Mouse (Mus musculus) adipocyte (in vitro differentiated cells): ENCODE results near the gene Cage1.

ENCODE experiments used
- DNase-seq: peaks from one replicate; pipeline ENCODE4 v3.0.0-alpha.2; 2016; ENCODE audit warnings: low spot score

Gene Cage1

DNA sequence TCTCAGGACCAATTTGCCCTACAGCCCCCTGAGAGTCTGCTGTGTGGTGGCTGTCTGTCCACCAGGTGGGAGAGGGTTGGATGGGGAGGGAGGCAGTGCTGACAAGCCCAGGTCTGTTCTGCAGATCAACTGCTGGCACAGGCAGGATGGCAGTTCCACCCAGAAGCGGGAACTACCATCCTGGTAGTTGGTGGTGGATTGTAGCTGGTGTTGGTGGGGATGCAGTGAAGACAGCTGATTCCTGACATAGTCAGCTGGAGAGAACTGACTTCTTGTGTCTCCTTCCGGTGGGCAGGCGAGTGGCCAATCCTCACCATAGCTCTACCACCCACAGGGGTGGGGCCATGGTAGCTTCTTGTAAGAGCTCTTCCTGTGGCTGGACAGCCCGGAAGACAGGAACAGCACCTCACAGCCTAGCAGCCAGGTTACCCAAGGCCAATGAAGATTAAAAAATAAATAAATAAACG, 26.4 kb downstream of the Cage1 start:
- no peak for DNase-seq

DNA sequence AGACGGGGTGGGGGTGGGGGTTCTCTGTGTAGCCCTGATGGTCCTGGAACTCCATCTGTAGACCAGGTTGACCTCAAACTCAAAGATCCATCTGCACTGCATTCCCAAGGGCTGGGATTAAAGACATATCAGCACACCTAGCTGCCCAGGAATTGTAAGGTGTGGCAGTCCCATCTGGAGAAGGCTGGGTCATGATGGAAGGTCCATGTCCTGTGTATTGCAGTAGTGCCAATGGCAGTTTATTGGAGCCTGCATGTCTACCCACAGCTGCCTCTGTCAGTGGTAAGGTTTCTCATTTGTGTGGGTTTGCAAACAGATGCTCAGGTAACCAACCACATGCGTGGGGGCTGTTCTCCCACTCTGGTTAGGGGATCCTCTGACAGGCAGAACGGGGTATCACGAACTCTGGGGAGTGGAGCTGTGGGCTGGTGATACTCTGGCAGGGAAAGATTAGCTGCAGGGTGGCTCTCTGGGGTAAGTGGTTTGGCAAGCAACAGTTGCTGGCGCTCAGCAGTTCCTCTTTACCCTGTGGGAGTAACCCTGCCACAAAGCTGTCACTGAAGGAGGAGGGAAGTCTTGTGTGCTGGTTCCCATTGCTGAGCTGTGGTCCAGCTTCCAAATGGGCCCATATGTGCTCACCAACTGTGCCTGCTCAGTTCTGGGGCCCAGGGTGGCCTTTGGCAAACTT, 27.0 kb downstream of the Cage1 start:
- peak; percentile 34 for DNase-seq

DNA sequence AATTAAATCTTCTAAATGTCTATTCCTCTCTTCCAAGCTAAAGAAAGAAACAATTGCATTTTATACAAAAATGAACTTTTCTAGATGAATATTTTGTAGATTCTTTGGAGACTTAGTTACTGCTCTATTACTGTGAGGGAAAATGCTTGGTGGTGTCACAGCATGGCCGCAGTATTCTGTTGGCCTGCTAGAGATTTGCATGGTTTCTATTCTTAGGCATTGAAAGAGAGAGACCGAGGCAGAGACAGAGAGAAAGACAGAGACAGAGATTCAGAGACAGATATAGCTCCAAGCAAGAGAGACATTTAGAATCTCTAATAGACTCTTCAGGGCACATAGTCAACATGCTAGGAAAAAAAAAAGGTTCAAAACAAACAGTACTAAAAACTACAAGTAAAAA, 28.9 kb downstream of the Cage1 start:
- DNase-seq: no peak

DNA sequence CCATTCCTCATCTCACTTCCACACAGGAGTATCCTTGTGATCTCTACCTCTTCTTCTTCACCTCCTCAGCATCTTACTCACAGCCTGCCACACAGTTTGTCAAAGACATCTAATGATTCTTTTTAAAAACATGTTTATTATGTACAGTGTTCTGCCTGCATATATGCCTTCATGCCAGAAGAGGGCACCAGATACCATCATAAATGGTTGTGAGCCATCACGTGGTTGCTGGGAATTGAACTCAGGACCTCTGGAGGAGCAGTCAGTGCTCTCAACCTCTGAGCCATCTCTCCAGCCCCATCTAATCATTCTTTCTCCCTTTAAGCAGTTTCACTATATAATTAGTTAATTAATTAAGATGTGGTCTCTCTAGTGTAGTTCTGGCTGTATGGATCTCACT, 34.4 kb downstream of the Cage1 start:
- no peak for DNase-seq

DNA sequence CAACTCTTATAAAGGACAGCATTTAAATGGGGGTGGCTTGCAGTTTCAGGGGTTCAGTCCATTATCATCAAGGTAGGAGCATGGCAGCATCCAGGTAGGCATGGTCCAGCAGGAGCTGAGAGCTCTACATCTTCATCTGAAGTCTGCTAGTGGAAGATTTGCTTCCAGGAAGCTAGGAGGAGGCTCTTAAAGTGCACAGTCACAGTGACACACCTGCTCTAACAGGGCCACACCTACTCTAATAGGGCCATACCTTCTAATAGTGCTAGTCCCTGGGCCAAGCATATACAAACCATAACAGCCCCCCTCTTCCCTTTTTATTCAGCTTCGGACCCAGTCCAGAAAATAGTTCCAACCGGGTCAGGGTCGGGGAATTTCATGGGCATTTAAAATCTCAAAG, 37.2 kb downstream of the Cage1 start:
- DNase-seq: no peak

DNA sequence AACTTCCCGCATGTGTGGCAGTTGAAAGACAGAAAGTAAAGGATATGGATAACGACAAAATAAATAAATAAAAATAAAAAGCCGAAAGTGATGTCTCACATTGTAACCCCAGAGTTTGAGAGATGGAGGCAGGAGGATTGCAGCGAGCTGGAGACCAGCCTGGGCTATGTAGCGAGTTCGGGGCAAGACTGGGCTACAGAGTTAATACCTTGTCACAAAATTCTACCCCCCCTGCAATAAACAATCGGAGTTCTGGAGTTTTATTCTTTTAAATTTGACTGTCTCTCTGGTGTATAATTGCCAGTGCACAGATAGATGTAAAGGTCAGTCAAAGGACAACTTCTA, 42.5 kb downstream of the Cage1 start:
- DNase-seq: no peak

DNA sequence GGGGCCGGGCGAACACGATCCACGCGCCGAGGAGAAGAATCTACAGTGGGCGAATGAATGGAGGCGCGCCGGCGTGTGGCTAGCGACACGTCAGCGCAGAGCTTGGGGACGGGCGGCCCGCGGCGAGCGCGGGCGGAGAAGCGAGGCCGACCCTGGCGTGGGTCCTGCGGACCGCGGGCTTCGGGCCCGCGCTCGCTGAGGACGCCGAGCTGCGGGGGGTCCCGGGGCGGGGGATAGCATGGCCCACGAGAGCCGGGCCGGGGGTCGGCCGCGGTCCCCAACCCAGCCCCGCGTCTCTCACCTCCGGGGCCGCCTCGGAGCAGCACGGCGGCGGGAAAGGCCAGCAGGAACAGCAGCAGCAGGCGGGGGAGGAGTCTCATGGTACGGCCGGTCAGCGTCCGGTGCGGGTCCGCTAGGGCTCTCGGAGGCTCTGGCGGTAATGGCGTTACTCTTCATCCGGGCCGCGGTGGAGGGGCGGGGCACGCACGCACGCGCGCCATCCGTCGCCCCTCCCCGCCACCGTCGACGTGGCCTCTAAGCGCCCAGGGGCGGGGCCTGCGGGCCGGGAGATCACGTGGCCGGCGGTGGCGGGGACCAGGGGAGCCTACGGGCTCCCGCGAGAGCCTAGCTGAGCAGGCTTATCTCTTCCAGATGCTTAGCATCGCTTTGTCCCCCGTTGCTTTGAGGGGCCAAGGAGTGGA, 43.0 kb downstream of the Cage1 start, which contains the start of gene Ssr1:
Gene Ssr1 (minus strand): TSS at position 514 of the 701 bp plus-strand sequence.
- DNase-seq: peak; percentile 89

DNA sequence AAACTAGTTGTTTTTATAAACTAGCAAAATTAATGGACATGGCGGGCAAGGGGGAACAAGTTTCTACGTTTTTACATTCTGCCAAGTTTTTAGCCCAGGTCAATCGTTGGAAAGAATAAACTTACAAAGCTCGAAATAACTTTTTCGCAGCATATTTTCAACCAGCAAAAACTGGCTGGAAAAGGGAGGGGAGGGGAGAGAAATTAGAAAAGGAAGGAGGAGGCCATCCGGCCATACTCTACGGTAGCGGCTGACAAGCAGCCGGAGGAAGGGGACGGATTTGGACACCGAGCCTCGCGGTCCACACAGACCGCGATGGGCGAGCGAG, 43.5 kb downstream of the Cage1 start:
- DNase-seq: peak; percentile 56

DNA sequence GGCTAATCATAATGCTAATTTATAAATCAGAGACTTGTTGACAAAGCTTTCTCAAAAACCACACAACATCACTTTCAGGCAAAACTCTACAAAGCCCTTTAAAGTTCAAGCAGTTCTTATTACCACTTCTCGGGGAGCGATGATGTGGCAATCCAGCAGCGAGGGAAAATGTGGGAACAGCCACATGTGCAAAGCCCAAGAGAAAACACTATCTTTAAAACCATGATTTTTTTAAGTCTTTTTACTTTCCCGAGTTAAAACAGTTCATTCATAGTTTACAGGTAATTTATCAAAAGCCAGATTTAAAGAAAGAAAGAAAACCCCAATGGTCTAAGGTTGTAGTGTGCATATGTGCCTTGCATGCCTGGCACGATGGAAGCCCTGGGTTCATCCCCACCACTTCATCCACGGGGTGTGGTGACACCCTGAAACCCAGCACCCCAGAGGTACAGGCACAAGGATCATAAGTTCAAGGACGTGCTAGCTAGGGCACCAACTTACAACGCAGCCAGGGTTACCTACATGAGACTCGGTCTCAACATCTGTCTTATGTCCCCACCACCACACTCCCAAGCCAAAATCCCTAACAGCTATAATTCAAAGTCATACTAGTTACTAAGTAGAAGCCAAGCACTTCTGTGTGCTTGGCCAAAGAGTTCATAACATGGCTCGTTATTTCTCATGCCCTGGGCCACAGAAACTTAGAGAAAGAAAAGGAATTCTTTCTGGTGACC, 44.1 kb downstream of the Cage1 start:
- peak; percentile 33 for DNase-seq

DNA sequence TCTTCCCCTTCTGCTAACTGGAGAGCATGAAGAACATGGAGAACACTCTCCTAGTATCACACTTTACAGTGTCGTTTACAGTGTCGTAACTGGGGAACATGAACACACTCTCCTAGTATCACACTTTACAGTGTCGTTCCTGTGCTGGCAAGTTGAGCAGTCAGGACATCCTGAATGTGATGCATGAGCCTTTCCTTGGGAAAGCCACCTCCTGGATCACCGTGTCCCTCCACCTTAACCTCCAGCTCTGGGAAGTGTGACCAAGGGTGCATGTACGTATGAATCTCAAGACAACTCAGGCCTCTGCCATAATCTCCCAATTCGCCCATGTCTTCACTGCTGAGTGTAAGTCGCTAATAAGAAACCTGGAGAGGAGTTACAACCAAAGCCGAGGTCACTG, 47.2 kb downstream of the Cage1 start:
- DNase-seq: no peak

DNA sequence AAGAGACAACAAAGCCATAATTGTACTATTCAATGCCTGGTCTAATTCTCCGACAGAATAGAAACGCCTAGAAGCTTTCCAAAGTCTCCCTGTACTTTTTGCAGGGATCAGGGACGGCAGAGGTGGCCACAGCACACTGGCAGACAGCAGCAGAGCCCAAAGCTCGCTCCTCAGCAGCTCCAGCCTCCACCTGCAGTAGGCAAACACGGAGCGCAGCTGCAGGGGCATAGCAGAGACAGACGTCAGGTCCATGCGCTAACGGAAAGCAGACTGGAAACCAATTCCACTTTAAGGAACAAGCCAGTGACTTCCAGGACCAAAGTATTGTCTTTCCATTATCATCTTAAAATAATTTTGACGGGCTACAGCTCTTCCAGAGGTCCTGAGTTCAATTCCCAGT, 50.7 kb downstream of the Cage1 start:
- DNase-seq: no peak

DNA sequence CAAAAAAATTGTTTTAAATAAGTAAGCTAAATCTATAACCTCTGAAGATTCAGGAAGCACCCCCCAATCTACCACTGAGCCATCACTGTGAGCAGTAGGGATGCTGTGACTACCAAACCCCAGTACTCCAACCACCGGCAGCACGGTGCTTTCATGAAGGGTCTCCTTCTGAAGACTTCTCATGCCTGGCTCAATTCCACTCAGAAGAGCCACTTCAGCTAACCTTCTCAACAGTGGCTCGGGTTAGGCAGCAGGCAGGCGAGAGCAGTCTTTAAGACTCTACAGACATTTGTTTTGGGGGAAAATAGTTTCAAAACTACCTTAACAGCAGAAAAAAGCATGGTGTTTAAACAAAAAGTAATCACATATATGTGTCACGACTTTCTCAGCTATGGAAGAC, 55.8 kb downstream of the Cage1 start:
- DNase-seq: no peak

DNA sequence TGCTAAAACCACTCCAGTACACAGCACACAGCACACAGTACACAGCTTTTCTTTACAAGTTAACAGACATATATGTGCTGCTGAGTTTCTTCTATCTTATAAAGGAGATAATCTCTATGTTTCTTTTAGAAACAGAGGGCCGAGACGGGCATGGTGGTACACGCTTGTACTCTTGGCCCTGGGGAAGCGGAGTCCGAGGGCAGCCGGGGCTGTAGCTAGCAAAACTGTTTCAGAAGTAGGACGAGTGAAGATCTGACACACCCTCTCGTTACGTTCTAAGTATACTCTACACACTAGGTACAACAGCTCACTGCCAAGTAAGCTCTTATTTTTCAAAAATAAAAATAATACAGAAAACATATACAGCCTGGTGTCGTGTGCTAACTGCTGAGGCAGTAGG, 56.5 kb downstream of the Cage1 start:
- no peak for DNase-seq

DNA sequence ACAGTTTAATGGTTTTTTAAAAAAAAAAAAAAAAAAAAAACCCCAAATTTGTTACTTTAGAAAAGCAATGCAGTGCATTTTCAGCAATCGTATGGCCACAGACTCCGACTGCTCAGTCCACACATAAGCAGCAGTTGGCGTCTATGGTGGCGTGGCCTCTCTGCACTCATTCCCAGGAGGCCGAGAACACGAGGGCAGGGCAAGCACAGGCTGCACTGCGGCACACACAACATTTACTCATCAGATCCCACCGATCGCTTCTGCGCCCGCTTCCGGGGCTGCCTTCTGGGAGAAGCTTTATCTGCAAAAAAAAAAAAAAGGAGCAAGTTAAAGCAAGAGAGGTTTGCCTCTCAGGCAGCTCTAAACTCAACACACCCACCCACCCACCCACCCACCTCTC, 57.4 kb downstream of the Cage1 start:
- DNase-seq: no peak

DNA sequence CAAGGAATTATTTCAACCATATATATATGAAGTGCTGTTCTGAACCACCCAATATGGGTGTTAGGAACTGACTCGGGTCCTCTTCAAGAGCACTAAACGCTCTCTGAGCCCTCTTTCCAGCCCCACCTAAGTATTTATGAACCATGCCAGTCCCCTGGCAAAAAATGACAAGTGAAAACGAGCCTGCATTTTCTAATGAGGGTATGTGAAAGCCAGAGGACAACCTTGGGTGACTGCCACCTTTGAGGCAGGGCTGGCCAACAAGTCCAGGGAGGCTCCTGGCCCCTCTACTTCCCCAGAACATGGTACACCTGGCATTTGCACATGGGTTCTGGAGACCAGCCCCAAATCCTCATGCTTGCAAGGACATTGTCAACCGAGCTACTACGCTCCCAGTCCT, 62.1 kb downstream of the Cage1 start:
- no peak for DNase-seq

DNA sequence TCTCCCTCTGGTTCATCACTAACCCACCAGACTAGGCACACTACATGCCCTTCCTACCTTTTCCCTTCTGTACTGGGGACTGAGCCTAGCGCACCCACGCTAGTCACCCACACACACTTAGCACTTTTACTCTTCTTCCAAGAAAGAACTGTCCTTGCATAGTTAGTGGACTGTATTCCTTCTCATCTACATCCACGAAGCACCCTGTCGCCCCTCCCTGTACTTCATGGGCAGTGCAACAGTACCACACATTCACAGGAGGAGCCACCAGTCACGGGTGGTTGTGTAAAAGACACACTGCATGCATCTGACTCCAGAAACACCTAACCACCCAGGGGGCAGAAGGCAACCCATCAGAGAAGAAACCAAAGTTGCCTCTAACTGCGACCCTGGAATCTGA, 62.8 kb downstream of the Cage1 start:
- no peak for DNase-seq

DNA sequence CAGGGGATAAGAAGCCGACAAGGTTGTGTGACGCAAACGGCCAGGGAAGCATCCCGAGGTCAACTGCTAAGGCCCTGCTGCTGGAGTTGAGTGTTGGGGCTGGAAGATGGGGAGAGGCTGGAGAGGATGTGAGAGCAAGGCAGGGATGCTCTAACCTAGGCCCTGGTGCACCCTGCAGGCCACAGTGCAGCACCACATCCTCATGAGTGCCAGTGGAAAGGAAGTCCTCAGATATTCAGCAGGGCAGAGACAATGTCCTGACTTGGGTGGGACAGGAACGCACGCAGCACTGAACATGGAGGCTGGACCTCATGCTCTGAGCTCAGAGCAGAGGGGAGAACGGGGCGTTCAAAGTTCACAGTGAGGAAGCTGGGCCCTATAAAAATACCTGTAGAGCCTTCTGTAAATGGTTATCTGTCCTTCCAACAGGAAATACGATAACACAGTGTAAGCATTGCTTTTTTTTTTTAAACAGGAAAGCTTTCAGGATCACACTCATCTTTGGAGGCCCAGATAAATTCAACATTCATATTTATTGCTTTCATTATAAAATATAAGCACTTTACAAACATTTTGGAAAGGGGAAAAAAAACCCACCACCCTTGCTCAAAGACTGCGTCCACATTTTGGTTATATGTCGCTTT, 65.9 kb downstream of the Cage1 start:
- no peak for DNase-seq

DNA sequence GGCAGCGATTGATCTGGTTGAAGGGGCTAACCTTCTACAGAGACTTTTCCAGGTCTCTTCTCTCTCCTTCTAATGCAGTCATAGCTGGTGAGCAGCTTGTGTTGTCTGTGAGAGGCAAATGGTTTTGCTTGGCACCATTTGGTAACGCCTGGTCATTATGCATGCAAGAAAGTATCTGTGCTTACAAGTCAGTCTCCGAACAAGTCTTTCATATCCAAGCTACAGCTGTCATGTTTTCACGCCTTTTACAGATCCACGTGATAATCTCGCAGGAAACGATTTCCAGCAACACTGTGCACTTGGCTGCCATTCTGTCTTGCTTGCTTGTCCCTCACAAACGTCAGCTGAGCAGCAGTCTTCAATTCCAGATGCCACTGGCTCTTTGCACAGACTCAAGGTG, 66.9 kb downstream of the Cage1 start:
- no peak for DNase-seq

DNA sequence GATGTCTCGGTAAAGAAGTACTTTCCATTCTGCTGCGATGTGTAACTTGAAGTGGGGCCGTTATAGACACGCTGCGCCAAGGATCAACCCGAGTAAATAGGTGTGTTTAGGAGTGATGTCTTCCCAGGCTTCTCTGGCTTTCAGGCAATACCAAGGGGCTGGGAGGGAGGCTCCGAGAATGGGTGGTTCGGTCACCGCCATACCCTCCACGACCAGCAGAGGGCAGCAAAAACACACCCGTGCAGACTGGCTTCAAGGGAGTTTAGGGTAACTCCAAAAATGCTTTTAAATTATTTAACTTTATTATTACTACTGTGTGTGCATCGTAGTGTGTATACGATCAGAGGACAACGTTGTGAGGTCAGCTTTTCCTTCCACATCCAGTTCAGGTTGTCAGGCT, 67.5 kb downstream of the Cage1 start:
- DNase-seq: peak; percentile 74

DNA sequence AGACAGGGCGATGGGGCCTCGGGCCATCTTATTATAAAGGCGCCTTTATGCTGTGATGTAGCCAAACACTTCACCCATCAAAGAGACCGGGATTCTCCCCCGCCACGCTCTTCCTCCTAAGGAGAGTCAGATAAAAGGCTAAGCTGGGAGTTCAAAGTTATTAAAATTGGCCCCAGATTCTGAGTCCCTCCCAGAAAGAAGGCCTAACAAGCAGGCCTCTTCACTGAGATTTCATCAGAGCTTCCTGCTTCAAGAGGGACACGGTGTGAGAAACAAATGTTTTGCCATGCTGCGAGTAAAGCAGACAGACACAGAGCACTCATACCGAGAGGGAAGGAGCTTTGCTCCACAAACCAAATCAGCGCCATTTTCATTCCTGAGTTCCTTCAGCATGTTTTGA, 69.3 kb downstream of the Cage1 start:
- DNase-seq: no peak

DNA sequence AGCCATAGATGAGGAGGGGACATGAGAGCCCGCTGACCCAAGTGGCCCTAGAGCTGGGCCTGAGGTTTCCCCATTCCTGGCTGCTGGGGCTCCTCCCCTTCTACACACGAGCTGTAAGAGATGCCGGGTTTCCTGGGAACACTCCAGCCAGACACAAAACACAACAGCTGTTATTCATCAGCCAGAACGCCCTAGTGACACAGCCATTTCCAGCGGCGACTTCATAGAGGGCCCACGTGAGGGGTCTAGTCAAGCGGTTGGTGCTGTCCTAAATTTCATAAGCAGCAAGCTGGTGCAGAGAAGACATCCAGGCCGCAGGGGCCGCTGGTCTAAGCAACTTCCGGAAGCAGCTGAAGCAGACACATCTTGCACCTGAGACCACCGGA, 69.8 kb downstream of the Cage1 start:
- DNase-seq: no peak

DNA sequence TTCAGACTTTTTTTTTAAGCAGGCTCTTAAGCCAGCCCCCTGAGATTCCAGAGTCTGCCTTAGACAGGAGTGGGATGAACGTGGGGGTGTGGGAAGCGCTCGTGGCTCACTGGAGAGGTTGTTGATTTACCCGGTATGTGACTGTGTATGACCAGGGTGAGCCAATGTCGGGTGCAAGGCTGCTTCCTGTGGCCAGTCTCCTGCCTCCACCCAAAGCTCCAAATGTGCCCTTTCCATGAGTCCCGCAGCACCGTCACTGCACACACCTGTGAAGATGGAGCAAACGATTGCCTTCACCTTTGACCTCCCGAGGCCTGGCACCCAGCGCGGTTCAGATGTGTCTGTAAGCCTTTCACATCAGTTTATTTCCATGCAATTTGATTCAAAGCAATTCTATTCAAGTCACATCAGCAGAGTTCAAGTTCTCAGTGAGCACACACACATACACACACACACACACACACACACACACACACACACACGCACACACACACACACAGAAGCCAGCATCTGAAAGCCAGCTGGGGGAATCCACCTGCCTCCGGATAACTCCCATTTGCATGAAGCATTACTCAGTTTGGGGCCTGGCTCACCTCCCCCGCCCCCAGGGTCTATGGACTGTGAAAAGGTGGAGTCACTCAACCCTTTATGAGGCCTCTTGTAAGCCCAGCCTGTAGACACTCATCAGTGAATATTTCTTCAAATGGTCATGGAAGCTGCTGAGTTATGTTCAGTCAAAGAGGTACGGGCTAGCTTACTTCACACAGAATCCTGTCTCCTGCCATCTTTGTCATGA, 70.4 kb downstream of the Cage1 start:
- DNase-seq: no peak
